8 mouse cellular contexts compared by ENCODE assay signal in the genomic region with DNA sequence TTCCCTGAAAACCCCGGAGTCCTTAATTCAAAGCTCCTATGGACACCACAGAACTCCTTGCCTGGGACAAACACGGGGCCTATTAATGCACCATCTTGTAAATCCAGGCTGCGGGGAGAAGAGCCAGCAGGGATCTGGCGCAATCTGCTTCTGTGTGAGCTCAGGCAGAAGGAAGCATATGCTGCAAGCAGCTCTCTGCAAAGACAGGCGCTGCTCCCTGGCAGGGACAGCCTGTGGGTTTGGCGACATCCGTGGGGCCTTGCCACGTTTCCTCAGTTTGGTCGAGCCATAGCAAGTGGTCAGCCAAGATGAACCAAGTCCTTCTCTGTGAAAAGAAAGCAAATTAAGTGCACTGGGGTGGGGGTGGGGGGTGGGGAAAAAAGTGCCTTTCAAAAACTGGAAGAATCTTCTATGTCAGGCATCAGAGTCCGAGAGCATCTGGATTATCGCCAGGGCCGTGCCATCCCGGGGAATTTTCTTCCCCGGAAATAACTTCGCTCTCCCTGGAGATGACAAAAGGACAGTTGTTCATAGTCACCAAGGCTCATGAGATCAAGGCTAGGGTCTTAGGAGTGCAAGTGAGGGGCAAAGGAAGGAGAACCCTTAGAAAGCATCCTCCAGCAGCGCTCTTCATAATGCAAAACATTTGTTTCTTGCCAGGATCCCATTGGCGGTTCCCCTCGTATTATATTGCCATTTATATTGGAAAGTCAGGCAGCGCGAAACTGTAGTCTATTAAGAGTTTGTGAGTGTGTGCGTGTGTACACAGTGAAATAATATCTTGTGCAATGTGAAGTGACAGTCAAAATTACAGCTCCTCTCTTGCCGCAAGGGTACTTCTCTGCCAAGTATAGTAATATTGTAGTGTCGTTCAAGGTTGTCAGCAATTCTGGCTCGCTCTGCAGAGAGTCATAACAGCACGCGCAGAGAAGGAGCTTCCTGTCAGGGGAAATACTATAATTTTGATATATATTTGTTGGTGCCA.
DNase-seq lines count a peak whose midpoint lies in the region; ATAC-seq lines count a peak whose summit lies in the region.
"Had no signal": no experiment of that assay in that cellular context is flagged by ENCODE, and none has a peak within 500 bp of the region (broad histone marks: within the 10 kb centered on the region; RNA-seq: fewer than 3 reads in every experiment).

No protein-coding gene starts in this region.

- peak overlapping the region; percentile 42 for H3K4me2 ChIP-seq in forebrain, embryonic 16.5 days (ENCODE audit: low read length)
- H3K4me2 ChIP-seq in hindbrain, embryonic 12.5 days (replicated peaks) = peak overlapping the region; percentile 12
- peak overlapping the region; percentile 22 for H3K4me2 ChIP-seq in midbrain, embryonic 15.5 days

- no peak overlapping the region for H3K9ac ChIP-seq in forebrain, embryonic 16.5 days (replicated peaks; ENCODE audit: low read depth, low read length)
- H3K9ac ChIP-seq in hindbrain, embryonic 12.5 days = no peak overlapping the region
- H3K9ac ChIP-seq in midbrain, embryonic 15.5 days = no peak overlapping the region

- peaks cover 34% of the 10 kb centered on the region for H3K4me1 ChIP-seq in forebrain, embryonic 16.5 days (replicated peaks; ENCODE audit: control insufficient read depth, insufficient read depth, low read length)
- H3K4me1 ChIP-seq in hindbrain, embryonic 12.5 days = peaks cover 27% of the 10 kb centered on the region
- peaks cover 26% of the 10 kb centered on the region for H3K4me1 ChIP-seq in midbrain, embryonic 15.5 days

- DNase-seq in adrenal gland, adult 8-10 months = peak; percentile 45
- peak; percentile 93 to 96 for DNase-seq in cerebellum, adult 18-20 months
- peak; percentile 44 to 52 for DNase-seq in left cerebral cortex, postnatal 36 days (ENCODE audit: low spot score in 2 of 2)
- DNase-seq in spleen, postnatal 14 days (ENCODE audit: low spot score in 2 of 2) = no peak

- peak overlapping the region; percentile 30 for H3K27ac ChIP-seq in forebrain, embryonic 16.5 days (ENCODE audit: low read length)
- peak overlapping the region; percentile 73 for H3K27ac ChIP-seq in hindbrain, embryonic 12.5 days
- peak overlapping the region; percentile 23 for H3K27ac ChIP-seq in midbrain, embryonic 15.5 days

- H3K9me3 ChIP-seq in forebrain, embryonic 16.5 days (ENCODE audit: control insufficient read depth, low read length) = no peaks in the 10 kb centered on the region
- no peaks in the 10 kb centered on the region; the same call in 1 of the 2 replicates for H3K9me3 ChIP-seq in hindbrain, embryonic 12.5 days (replicated peaks)
- H3K9me3 ChIP-seq in midbrain, embryonic 15.5 days = no peaks in the 10 kb centered on the region

- no peak overlapping the region for H3K4me3 ChIP-seq in forebrain, embryonic 16.5 days (replicated peaks; ENCODE audit: low read length)
- H3K4me3 ChIP-seq in hindbrain, embryonic 12.5 days = no peak overlapping the region
- no peak overlapping the region for H3K4me3 ChIP-seq in midbrain, embryonic 15.5 days
- H3K4me3 ChIP-seq: myocyte had no signal

- intact Hi-C loops in left cerebral cortex, postnatal 36 days (cut with DNase I) = no loop called here

- 20% methylated on average over 26 of the region's 26 CpGs for WGBS in forebrain, embryonic 16.5 days
- 32% methylated on average over 26 of the region's 26 CpGs for WGBS in hindbrain, embryonic 12.5 days
- WGBS in midbrain, embryonic 15.5 days = 29% methylated on average over 26 of the region's 26 CpGs

- no peaks in the 10 kb centered on the region for H3K36me3 ChIP-seq in forebrain, embryonic 16.5 days (ENCODE audit: control insufficient read depth, insufficient read depth)
- no peaks in the 10 kb centered on the region for H3K36me3 ChIP-seq in hindbrain, embryonic 12.5 days
- H3K36me3 ChIP-seq in midbrain, embryonic 15.5 days (replicated peaks) = no peaks in the 10 kb centered on the region

- H3K27me3 ChIP-seq in forebrain, embryonic 16.5 days (replicated peaks; ENCODE audit: control insufficient read depth, insufficient read depth, low read length) = peaks cover 7% of the 10 kb centered on the region; the same call in 1 of the 2 replicates
- 0 out of 2 replicates have a peak, but pooled peaks cover 6% of the 10 kb centered on the region for H3K27me3 ChIP-seq in hindbrain, embryonic 12.5 days
- no peaks in the 10 kb centered on the region; the same call in 1 of the 2 replicates for H3K27me3 ChIP-seq in midbrain, embryonic 15.5 days (replicated peaks)

- peak; percentile 92 for ATAC-seq in forebrain, embryonic 16.5 days
- peak; percentile 45 for ATAC-seq in hindbrain, embryonic 12.5 days (ENCODE audit: low FRiP score)
- ATAC-seq in midbrain, embryonic 15.5 days (replicated peaks) = peak; percentile 75; the same call in 1 of the 2 replicates

Comparison
In these comparisons a context has a peak if more than half of its experiments do, and no peak if none do; other contexts are left out.
1. DNase-seq: peak in adrenal gland, adult 8-10 months (single experiment), cerebellum, adult 18-20 months (2 of 2) and left cerebral cortex, postnatal 36 days (2 of 2); none in spleen, postnatal 14 days (0 of 2).
2. H3K27ac ChIP-seq: peak in every context shown above with its lines; median percentile 73 in hindbrain, embryonic 12.5 days; 30 in forebrain, embryonic 16.5 days; 23 in midbrain, embryonic 15.5 days.
3. Peak in every context shown above with its lines, with median percentiles within 50 percentile points of each other: ATAC-seq and H3K4me2 ChIP-seq.